Mouse (Mus musculus): ENCODE data around the gene Gpa33. TPM values are rescaled to one million over a fixed set of nuclear protein-coding genes. Genes with fewer than 3 reads are reported as not detected.
A peak's percentile ranks its signal among the peaks of the same experiment; 100 is the strongest.

Gene Gpa33
- polyA plus RNA-seq, 2 experiments, result 0.01 TPM; not detected in 1

GRCm38 (mm10) chr1:166158664-166159063 lies 28.6 kb downstream of the Gpa33 start:
- DNase-seq (ENCODE audit: low read depth in 3 of 3, low spot score in 3 of 3) (no peak), ATAC-seq (ENCODE audit: insufficient read depth) (no peak)
- 44% methylated on average over 9 of the region's 9 CpGs for WGBS (ENCODE audit: insufficient replicate concordance)
- Histone ChIP-seq H3K36me3 (replicated peaks; ENCODE audit: control insufficient read depth, insufficient read depth, low read depth) (no peaks in the 10 kb centered on the region), H3K27ac (no peak overlapping the region), H3K4me3 (ENCODE audit: insufficient read depth in 1 of 2, low read depth in 2 of 2, low read length in 2 of 2) (no peak overlapping the region), H3K27me3 (ENCODE audit: control insufficient read depth, insufficient read depth, low read length) (peaks cover 18% of the 10 kb centered on the region), H3K4me2 (ENCODE audit: low read depth) (no peak overlapping the region), H3K9me3 (ENCODE audit: control insufficient read depth, low read length) (no peaks in the 10 kb centered on the region), H3K9ac (replicated peaks) (no peak overlapping the region), H3K4me1 (replicated peaks; ENCODE audit: control insufficient read depth in 2 of 2, insufficient read depth in 2 of 2, low read length in 1 of 2) (no peaks in the 10 kb centered on the region)
- TF ChIP-seq CTCF (IDR thresholded peaks at IDR 0.05; ENCODE audit: low read depth), result 0 out of 2 replicates have a peak, but pooled peaks have one; percentile 4
- TF ChIP-seq EP300 (IDR thresholded peaks at IDR 0.05; ENCODE audit: low read depth), result no peak

- DNase-seq (ENCODE audit: low read depth in 3 of 3, low spot score in 3 of 3), result no peak
- Histone ChIP-seq H3K4me2 (ENCODE audit: low read depth) (no peak overlapping the region), H3K4me1 (replicated peaks; ENCODE audit: control insufficient read depth in 2 of 2, insufficient read depth in 2 of 2, low read length in 1 of 2) (no peaks in the 10 kb centered on the region), H3K9me3 (ENCODE audit: control insufficient read depth, low read length) (no peaks in the 10 kb centered on the region), H3K4me3 (ENCODE audit: insufficient read depth in 1 of 2, low read depth in 2 of 2, low read length in 2 of 2) (no peak overlapping the region), H3K36me3 (replicated peaks; ENCODE audit: control insufficient read depth, insufficient read depth, low read depth) (no peaks in the 10 kb centered on the region), H3K27me3 (ENCODE audit: control insufficient read depth, insufficient read depth, low read length) (peaks cover 9% of the 10 kb centered on the region), H3K9ac (replicated peaks) (no peak overlapping the region), H3K27ac (no peak overlapping the region)
- no peak for ATAC-seq (ENCODE audit: insufficient read depth)
- no peak for TF ChIP-seq CTCF (IDR thresholded peaks at IDR 0.05; ENCODE audit: low read depth)
- TF ChIP-seq EP300 (IDR thresholded peaks at IDR 0.05; ENCODE audit: low read depth), result no peak
- 42% methylated on average over 5 of the region's 5 CpGs for WGBS (ENCODE audit: insufficient replicate concordance)
These were observed 30.1 kb downstream of the Gpa33 start for GRCm38 (mm10) chr1:166160111-166160510.

GRCm38 (mm10) chr1:166160569-166161445 lies 30.8 kb downstream of the Gpa33 start:
- Histone ChIP-seq H3K9me3 (ENCODE audit: control insufficient read depth, low read length) (no peaks in the 10 kb centered on the region), H3K27ac (no peak overlapping the region), H3K4me2 (ENCODE audit: low read depth) (no peak overlapping the region), H3K4me1 (replicated peaks; ENCODE audit: control insufficient read depth in 2 of 2, insufficient read depth in 2 of 2, low read length in 1 of 2) (no peaks in the 10 kb centered on the region), H3K4me3 (ENCODE audit: insufficient read depth in 1 of 2, low read depth in 2 of 2, low read length in 2 of 2) (no peak overlapping the region), H3K36me3 (replicated peaks; ENCODE audit: control insufficient read depth, insufficient read depth, low read depth) (no peaks in the 10 kb centered on the region), H3K27me3 (ENCODE audit: control insufficient read depth, insufficient read depth, low read length) (peaks cover 4% of the 10 kb centered on the region), H3K9ac (replicated peaks) (no peak overlapping the region)
- DNase-seq (ENCODE audit: low read depth in 3 of 3, low spot score in 3 of 3) (peak in 2 of 3 experiments; percentile 10 to 24), ATAC-seq (ENCODE audit: insufficient read depth) (no peak)
- WGBS (ENCODE audit: insufficient replicate concordance), result 12% methylated on average over 24 of the region's 24 CpGs
- TF ChIP-seq CTCF (IDR thresholded peaks at IDR 0.05; ENCODE audit: low read depth), result peak; percentile 87
- TF ChIP-seq EP300 (IDR thresholded peaks at IDR 0.05; ENCODE audit: low read depth), result no peak

- ATAC-seq (ENCODE audit: insufficient read depth) (no peak), DNase-seq (ENCODE audit: low read depth in 3 of 3, low spot score in 3 of 3) (no peak)
- Histone ChIP-seq H3K4me3 (ENCODE audit: insufficient read depth in 1 of 2, low read depth in 2 of 2, low read length in 2 of 2) (no peak overlapping the region), H3K9me3 (ENCODE audit: control insufficient read depth, low read length) (no peaks in the 10 kb centered on the region), H3K4me2 (ENCODE audit: low read depth) (no peak overlapping the region), H3K4me1 (replicated peaks; ENCODE audit: control insufficient read depth in 2 of 2, insufficient read depth in 2 of 2, low read length in 1 of 2) (no peaks in the 10 kb centered on the region), H3K9ac (replicated peaks) (no peak overlapping the region), H3K27ac (no peak overlapping the region), H3K27me3 (ENCODE audit: control insufficient read depth, insufficient read depth, low read length) (no peaks in the 10 kb centered on the region), H3K36me3 (replicated peaks; ENCODE audit: control insufficient read depth, insufficient read depth, low read depth) (no peaks in the 10 kb centered on the region)
- WGBS (ENCODE audit: insufficient replicate concordance), result 79% methylated on average over 14 of the region's 14 CpGs
- no peak for TF ChIP-seq EP300 (IDR thresholded peaks at IDR 0.05; ENCODE audit: low read depth)
These were observed 34.5 kb downstream of the Gpa33 start for GRCm38 (mm10) chr1:166164580-166164979.

GRCm38 (mm10) chr1:166165159-166165558 lies 35.1 kb downstream of the Gpa33 start:
- Histone ChIP-seq H3K27ac (no peak overlapping the region), H3K27me3 (ENCODE audit: control insufficient read depth, insufficient read depth, low read length) (no peaks in the 10 kb centered on the region), H3K9me3 (ENCODE audit: control insufficient read depth, low read length) (no peaks in the 10 kb centered on the region), H3K36me3 (replicated peaks; ENCODE audit: control insufficient read depth, insufficient read depth, low read depth) (no peaks in the 10 kb centered on the region), H3K4me1 (replicated peaks; ENCODE audit: control insufficient read depth in 2 of 2, insufficient read depth in 2 of 2, low read length in 1 of 2) (no peaks in the 10 kb centered on the region), H3K4me2 (ENCODE audit: low read depth) (no peak overlapping the region), H3K9ac (replicated peaks) (no peak overlapping the region), H3K4me3 (ENCODE audit: insufficient read depth in 1 of 2, low read depth in 2 of 2, low read length in 2 of 2) (no peak overlapping the region)
- DNase-seq (ENCODE audit: low read depth in 3 of 3, low spot score in 3 of 3) (no peak), ATAC-seq (ENCODE audit: insufficient read depth) (no peak)
- TF ChIP-seq EP300 (IDR thresholded peaks at IDR 0.05; ENCODE audit: low read depth), result no peak
- no peak for TF ChIP-seq CTCF (IDR thresholded peaks at IDR 0.05; ENCODE audit: low read depth)
- WGBS (ENCODE audit: insufficient replicate concordance), result 77% methylated on average over 9 of the region's 9 CpGs

All from liver, embryonic 14.5 days (tissue).